Mouse (Mus musculus): ENCODE data around the gene Slc23a2. TPM values are rescaled to one million over a fixed set of nuclear protein-coding genes. Genes with fewer than 3 reads are reported as not detected.

The Slc23a2 gene
- polyA plus RNA-seq, 1 experiment from 2014 or later, result 36.8 TPM

GRCm38 (mm10) chr2:132028894-132029605, 115.9 kb downstream of the Slc23a2 start:
- H3K9me3 ChIP-seq (replicated peaks), result no peaks in the 10 kb centered on the region
- no peaks in the 10 kb centered on the region for H3K27me3 ChIP-seq (replicated peaks)
- WGBS, result under 1% methylated on average over 36 of the region's 36 CpGs
- peak overlapping the region; percentile 68 for H3K9ac ChIP-seq (replicated peaks)
- peak overlapping the region; percentile 93 for H3K4me2 ChIP-seq
- no peaks in the 10 kb centered on the region for H3K36me3 ChIP-seq
- peak overlapping the region; percentile 61 for H3K4me3 ChIP-seq (replicated peaks)
- peak; percentile 16 for ATAC-seq (ENCODE audit: low FRiP score)
- peak overlapping the region; percentile 91 for H3K27ac ChIP-seq (replicated peaks)
- peaks cover 52% of the 10 kb centered on the region for H3K4me1 ChIP-seq

GRCm38 (mm10) chr2:132028107-132028506, 116.8 kb downstream of the Slc23a2 start:
- 36% methylated on average over 5 of the region's 5 CpGs for WGBS
- peak overlapping the region; percentile 93 for H3K4me2 ChIP-seq
- H3K27me3 ChIP-seq (replicated peaks), result no peaks in the 10 kb centered on the region
- H3K9me3 ChIP-seq (replicated peaks), result no peaks in the 10 kb centered on the region
- peak overlapping the region; percentile 61 for H3K4me3 ChIP-seq (replicated peaks)
- H3K27ac ChIP-seq (replicated peaks), result peak overlapping the region; percentile 91
- peaks cover 50% of the 10 kb centered on the region for H3K4me1 ChIP-seq
- no peaks in the 10 kb centered on the region for H3K36me3 ChIP-seq
- no peak for ATAC-seq (ENCODE audit: low FRiP score)
- peak overlapping the region; percentile 68 for H3K9ac ChIP-seq (replicated peaks)

- 60% methylated on average over 5 of the region's 5 CpGs for WGBS
- H3K4me3 ChIP-seq (replicated peaks), result peak overlapping the region; percentile 61; the same call in 1 of the 2 replicates
Measured at GRCm38 (mm10) chr2:132027366-132027765, 117.5 kb downstream of the Slc23a2 start.

GRCm38 (mm10) chr2:132024028-132024427, 120.9 kb downstream of the Slc23a2 start:
- H3K4me2 ChIP-seq, result no peak overlapping the region
- no peaks in the 10 kb centered on the region for H3K27me3 ChIP-seq (replicated peaks)
- WGBS, result 91% methylated on average over 4 of the region's 4 CpGs
- no peaks in the 10 kb centered on the region for H3K36me3 ChIP-seq
- H3K4me1 ChIP-seq, result peaks cover 41% of the 10 kb centered on the region
- H3K9ac ChIP-seq (replicated peaks), result no peak overlapping the region
- no peak for ATAC-seq (ENCODE audit: low FRiP score)
- no peak overlapping the region for H3K27ac ChIP-seq (replicated peaks)
- no peak overlapping the region for H3K4me3 ChIP-seq (replicated peaks)
- no peaks in the 10 kb centered on the region for H3K9me3 ChIP-seq (replicated peaks)

More at GRCm38 (mm10) chr2:132027366-132027765, 117.5 kb downstream of the Slc23a2 start:
- Histone ChIP-seq H3K27me3 (replicated peaks) (no peaks in the 10 kb centered on the region), H3K9ac (replicated peaks) (no peak overlapping the region), H3K36me3 (no peaks in the 10 kb centered on the region), H3K9me3 (replicated peaks) (no peaks in the 10 kb centered on the region), H3K4me2 (peak overlapping the region; percentile 93), H3K27ac (replicated peaks) (no peak overlapping the region), H3K4me1 (peaks cover 52% of the 10 kb centered on the region)
- ATAC-seq (ENCODE audit: low FRiP score), result no peak

- no peaks in the 10 kb centered on the region for H3K36me3 ChIP-seq
- ATAC-seq (ENCODE audit: low FRiP score), result no peak
- no peak overlapping the region for H3K9ac ChIP-seq (replicated peaks)
- H3K9me3 ChIP-seq (replicated peaks), result no peaks in the 10 kb centered on the region
- H3K4me1 ChIP-seq, result peaks cover 27% of the 10 kb centered on the region
- H3K4me2 ChIP-seq, result no peak overlapping the region
- H3K27ac ChIP-seq (replicated peaks), result 0 out of 2 replicates have a peak overlapping the region, but pooled peaks have one; percentile 9
- no peaks in the 10 kb centered on the region for H3K27me3 ChIP-seq (replicated peaks)
- H3K4me3 ChIP-seq (replicated peaks), result no peak overlapping the region
- 91% methylated on average over 8 of the region's 8 CpGs for WGBS
Measured at GRCm38 (mm10) chr2:132022621-132023020, 122.3 kb downstream of the Slc23a2 start.

GRCm38 (mm10) chr2:132021616-132022015, 123.3 kb downstream of the Slc23a2 start:
- Histone ChIP-seq H3K27ac (replicated peaks) (0 out of 2 replicates have a peak overlapping the region, but pooled peaks have one; percentile 9), H3K27me3 (replicated peaks) (no peaks in the 10 kb centered on the region)

GRCm38 (mm10) chr2:132020991-132021541, 123.8 kb downstream of the Slc23a2 start:
- ATAC-seq (ENCODE audit: low FRiP score), result no peak
- Histone ChIP-seq H3K27ac (replicated peaks) (peak overlapping the region; percentile 49), H3K9ac (replicated peaks) (no peak overlapping the region), H3K4me1 (peaks cover 18% of the 10 kb centered on the region), H3K27me3 (replicated peaks) (no peaks in the 10 kb centered on the region), H3K4me2 (no peak overlapping the region), H3K9me3 (replicated peaks) (no peaks in the 10 kb centered on the region), H3K36me3 (no peaks in the 10 kb centered on the region), H3K4me3 (replicated peaks) (no peak overlapping the region)
- WGBS, result 64% methylated on average over 5 of the region's 5 CpGs

More at GRCm38 (mm10) chr2:132021616-132022015, 123.3 kb downstream of the Slc23a2 start:
- no peaks in the 10 kb centered on the region for H3K36me3 ChIP-seq
- no peaks in the 10 kb centered on the region for H3K9me3 ChIP-seq (replicated peaks)
- no peak overlapping the region for H3K4me3 ChIP-seq (replicated peaks)
- H3K9ac ChIP-seq (replicated peaks), result no peak overlapping the region
- no peak overlapping the region for H3K4me2 ChIP-seq
- 88% methylated on average over 4 of the region's 4 CpGs for WGBS
- no peak for ATAC-seq (ENCODE audit: low FRiP score)
- peaks cover 19% of the 10 kb centered on the region for H3K4me1 ChIP-seq

- WGBS, result 71% methylated on average over 7 of the region's 7 CpGs
- no peak overlapping the region for H3K4me3 ChIP-seq (replicated peaks)
- no peaks in the 10 kb centered on the region for H3K36me3 ChIP-seq
- H3K9ac ChIP-seq (replicated peaks), result no peak overlapping the region
- no peak overlapping the region for H3K4me2 ChIP-seq
- no peaks in the 10 kb centered on the region for H3K27me3 ChIP-seq (replicated peaks)
- H3K4me1 ChIP-seq, result peaks cover 18% of the 10 kb centered on the region
- no peaks in the 10 kb centered on the region for H3K9me3 ChIP-seq (replicated peaks)
- peak overlapping the region; percentile 49 for H3K27ac ChIP-seq (replicated peaks)
- no peak for ATAC-seq (ENCODE audit: low FRiP score)
Measured at GRCm38 (mm10) chr2:132020420-132020819, 124.5 kb downstream of the Slc23a2 start.

GRCm38 (mm10) chr2:132019372-132019811, 125.5 kb downstream of the Slc23a2 start:
- no peak overlapping the region for H3K27ac ChIP-seq (replicated peaks)
- 86% methylated on average over 3 of the region's 3 CpGs for WGBS

GRCm38 (mm10) chr2:132018156-132018555, 126.8 kb downstream of the Slc23a2 start:
- Histone ChIP-seq H3K9me3 (replicated peaks) (no peaks in the 10 kb centered on the region), H3K4me3 (replicated peaks) (no peak overlapping the region), H3K27ac (replicated peaks) (no peak overlapping the region), H3K36me3 (no peaks in the 10 kb centered on the region), H3K9ac (replicated peaks) (no peak overlapping the region), H3K4me2 (no peak overlapping the region), H3K4me1 (peaks cover 12% of the 10 kb centered on the region), H3K27me3 (replicated peaks) (no peaks in the 10 kb centered on the region)
- 66% methylated on average over 4 of the region's 4 CpGs for WGBS
- ATAC-seq (ENCODE audit: low FRiP score), result no peak

More at GRCm38 (mm10) chr2:132019372-132019811, 125.5 kb downstream of the Slc23a2 start:
- H3K4me2 ChIP-seq, result no peak overlapping the region
- H3K4me1 ChIP-seq, result peaks cover 12% of the 10 kb centered on the region
- no peaks in the 10 kb centered on the region for H3K36me3 ChIP-seq
- ATAC-seq (ENCODE audit: low FRiP score), result no peak
- no peak overlapping the region for H3K4me3 ChIP-seq (replicated peaks)
- H3K9ac ChIP-seq (replicated peaks), result no peak overlapping the region
- no peaks in the 10 kb centered on the region for H3K27me3 ChIP-seq (replicated peaks)
- no peaks in the 10 kb centered on the region for H3K9me3 ChIP-seq (replicated peaks)

GRCm38 (mm10) chr2:132017611-132018010, 127.3 kb downstream of the Slc23a2 start:
- 53% methylated on average over 7 of the region's 7 CpGs for WGBS

GRCm38 (mm10) chr2:132016034-132016433, 128.9 kb downstream of the Slc23a2 start:
- Histone ChIP-seq H3K4me3 (replicated peaks) (no peak overlapping the region), H3K9me3 (replicated peaks) (no peaks in the 10 kb centered on the region), H3K4me1 (peaks cover 4% of the 10 kb centered on the region; the same call in 1 of the 2 replicates), H3K27ac (replicated peaks) (no peak overlapping the region), H3K4me2 (no peak overlapping the region), H3K9ac (replicated peaks) (no peak overlapping the region), H3K27me3 (replicated peaks) (no peaks in the 10 kb centered on the region), H3K36me3 (peaks cover 13% of the 10 kb centered on the region)
- WGBS, result 76% methylated on average over 1 of the region's 1 CpGs
- no peak for ATAC-seq (ENCODE audit: low FRiP score)

More at GRCm38 (mm10) chr2:132017611-132018010, 127.3 kb downstream of the Slc23a2 start:
- Histone ChIP-seq H3K4me1 (peaks cover 12% of the 10 kb centered on the region), H3K27me3 (replicated peaks) (no peaks in the 10 kb centered on the region), H3K36me3 (no peaks in the 10 kb centered on the region), H3K27ac (replicated peaks) (no peak overlapping the region), H3K4me2 (no peak overlapping the region), H3K9me3 (replicated peaks) (no peaks in the 10 kb centered on the region), H3K9ac (replicated peaks) (no peak overlapping the region), H3K4me3 (replicated peaks) (no peak overlapping the region)
- ATAC-seq (ENCODE audit: low FRiP score), result no peak
